Mouse (Mus musculus) Patski (cell line): ENCODE results near the gene Zmym3. TPM values are rescaled to one million over a fixed set of nuclear protein-coding genes. Genes with fewer than 3 reads are reported as not detected.
A peak's percentile ranks its signal among the peaks of the same experiment; 100 is the strongest.

Source experiments
- ATAC-seq: fragments of 100-300 bp; one replicate; pipeline ENCODE4 v1.8.0; 2021
- CTCF ChIA-PET: fragments of 350-600 bp; sonication (Branson Sonifier 250); formaldehyde crosslinking; loops from one replicate; lab custom pipeline; 2022; ENCODE audit warnings: inconsistent platforms; lab: Charles Lee
- POLR2A ChIA-PET: fragments of 350-600 bp; sonication (Branson Sonifier 250); formaldehyde crosslinking; loops from one replicate; lab custom pipeline; 2022; ENCODE audit warnings: antibody characterized with exemption, inconsistent platforms; lab: Charles Lee
- DNase-seq: peaks from one replicate; pipeline ENCODE4 v3.0.0-alpha.2; 2011; ENCODE audit warnings: low read depth, low spot score
- H3K27me3 ChIP-seq: fragments of 371-371 bp; one replicate; pipeline ENCODE4 v1.5.1; 2021
- CTCF ChIP-seq: fragments of 100-300 bp; IDR thresholded peaks from one replicate; pipeline ENCODE4 v1.5.1; 2021
- in situ Hi-C: fragments of 300-500 bp; cut with MboI; formaldehyde crosslinking; loops from 3 replicates; pipeline ENCODE4 v1.11.1; 2018; ENCODE audit warnings: low pct_unique_long_range_greater_than_20kb, mixed read lengths
- polyA plus RNA-seq: library from polyadenylated mRNA; unstranded; gene quantifications from one replicate; pipeline ENCODE4 v1.2.3, GENCODE M21; 2021

The Zmym3 gene
- polyA plus RNA-seq, result 60.5 TPM

DNA sequence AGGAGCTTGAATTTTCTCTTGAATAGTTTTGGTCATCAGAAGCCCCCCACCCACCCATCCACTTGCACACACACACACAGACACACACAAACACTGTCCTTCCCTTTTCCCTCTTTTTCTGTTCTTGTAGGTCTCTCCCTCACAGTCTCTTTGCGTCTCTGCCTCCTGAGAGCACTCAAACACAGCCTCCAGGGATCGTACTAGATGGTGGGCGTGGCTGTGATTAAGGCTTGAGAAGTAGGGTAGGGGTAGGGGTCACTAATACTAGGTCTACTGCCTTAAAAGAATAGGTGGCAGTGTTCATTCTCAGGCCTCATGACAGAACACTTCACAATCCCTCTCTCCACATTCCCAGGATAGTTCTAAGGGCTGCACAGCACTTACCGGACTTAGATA lies at the start of gene Zmym3:
TSS of gene Zmym3 (minus strand) at position 150 of the 396 bp plus-strand sequence.
- CTCF ChIA-PET, result no interaction called here
- POLR2A ChIA-PET, result interaction anchor here (0.6 kb wide), 1 partner anchor 13 kb away, joined by 4 read pairs; no protein-coding TSS in a partner anchor
- no peak for TF ChIP-seq CTCF
- in situ Hi-C loops, result no loop called here
- ATAC-seq (no peak), DNase-seq (no peak)
- no peaks in the 10 kb centered on the region for H3K27me3 ChIP-seq

DNA sequence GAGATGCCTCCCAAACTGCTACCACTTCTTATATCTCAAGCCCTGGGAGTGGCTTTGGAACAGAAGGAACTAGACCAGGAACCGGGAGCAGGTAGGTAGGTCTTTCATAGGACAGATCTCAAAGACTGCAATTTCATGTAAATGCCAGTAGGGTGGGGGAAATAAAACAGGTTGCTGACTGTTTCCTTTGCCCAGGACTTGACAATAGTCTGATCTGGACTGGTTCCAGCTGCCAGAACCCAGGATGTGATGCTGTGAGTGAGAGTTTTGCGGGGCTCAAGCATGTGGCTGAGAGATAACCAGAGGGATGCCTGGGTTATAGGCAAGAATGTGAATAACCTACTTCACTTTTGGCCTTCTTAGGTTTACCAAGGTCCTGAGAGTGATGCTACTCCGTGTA lies 30.9 kb upstream of the Zmym3 start:
- no peak for TF ChIP-seq CTCF
- ChIA-PET CTCF (interaction anchor here (1.1 kb wide), 1 partner anchor 19 kb away, joined by 4 read pairs; no protein-coding TSS in a partner anchor), POLR2A (no interaction called here)
- ATAC-seq (no peak), DNase-seq (no peak)
- in situ Hi-C loops, result no loop called here
- peaks cover 10% of the 10 kb centered on the region for H3K27me3 ChIP-seq

DNA sequence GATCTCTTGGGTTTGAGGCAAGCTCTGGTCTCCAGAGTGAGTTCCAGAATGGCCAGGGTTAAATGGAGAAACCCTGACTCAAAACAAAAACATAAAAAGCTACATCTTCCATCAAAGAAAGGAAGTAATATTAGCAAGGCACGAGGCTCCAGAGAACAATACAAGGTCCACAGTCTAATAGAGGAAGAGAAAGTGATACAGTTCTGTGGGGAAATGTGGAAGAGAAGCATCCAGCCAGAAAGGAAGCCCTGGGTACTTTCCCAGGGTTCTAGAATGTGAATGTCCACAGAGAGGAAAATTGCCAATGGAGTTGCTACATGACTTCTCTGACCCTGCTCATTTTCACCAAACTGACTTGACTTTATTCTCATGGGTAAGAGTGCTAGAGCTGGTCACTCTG lies 30.5 kb upstream of the Zmym3 start:
- in situ Hi-C loops, result no loop called here
- H3K27me3 ChIP-seq, result peaks cover 10% of the 10 kb centered on the region
- CTCF ChIA-PET, result no interaction called here
- no peak for DNase-seq
- POLR2A ChIA-PET, result no interaction called here
- no peak for TF ChIP-seq CTCF
- ATAC-seq, result no peak

DNA sequence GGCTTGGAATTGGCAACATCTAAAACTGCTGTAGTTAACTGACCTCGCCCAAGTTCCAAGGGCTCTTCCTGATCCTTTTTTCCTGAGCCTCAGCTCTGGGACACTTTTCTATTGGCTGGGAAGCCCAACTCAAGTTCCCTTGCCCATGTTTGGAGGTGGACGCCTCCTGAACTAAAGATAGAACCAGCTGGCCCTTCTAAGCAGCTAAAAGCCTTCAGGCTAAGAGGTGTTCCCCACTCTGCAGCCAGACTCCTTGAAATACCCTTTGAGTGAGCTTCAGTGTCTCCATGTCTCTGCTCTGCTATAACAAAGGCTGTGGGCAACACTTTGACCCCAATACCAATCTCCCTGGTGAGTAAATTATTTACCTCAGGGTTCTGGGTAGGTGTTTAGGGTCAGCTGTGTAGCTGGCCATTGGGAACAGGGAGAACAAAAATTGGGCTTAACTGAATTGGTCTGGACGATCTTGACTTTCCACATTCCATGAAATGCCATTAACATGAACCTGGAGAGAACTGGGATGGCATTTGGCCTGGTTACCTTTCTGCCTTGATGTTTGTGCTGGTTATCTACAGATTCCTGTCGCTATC lies 28.3 kb upstream of the Zmym3 start, which contains the start of gene Itgb1bp2:
TSS of gene Itgb1bp2 (plus strand) at position 203 of the 590 bp plus-strand sequence.
- DNase-seq, result no peak
- POLR2A ChIA-PET, result no interaction called here
- TF ChIP-seq CTCF, result no peak
- CTCF ChIA-PET, result no interaction called here
- in situ Hi-C loops, result no loop called here
- peaks cover 12% of the 10 kb centered on the region for H3K27me3 ChIP-seq
- ATAC-seq, result no peak

DNA sequence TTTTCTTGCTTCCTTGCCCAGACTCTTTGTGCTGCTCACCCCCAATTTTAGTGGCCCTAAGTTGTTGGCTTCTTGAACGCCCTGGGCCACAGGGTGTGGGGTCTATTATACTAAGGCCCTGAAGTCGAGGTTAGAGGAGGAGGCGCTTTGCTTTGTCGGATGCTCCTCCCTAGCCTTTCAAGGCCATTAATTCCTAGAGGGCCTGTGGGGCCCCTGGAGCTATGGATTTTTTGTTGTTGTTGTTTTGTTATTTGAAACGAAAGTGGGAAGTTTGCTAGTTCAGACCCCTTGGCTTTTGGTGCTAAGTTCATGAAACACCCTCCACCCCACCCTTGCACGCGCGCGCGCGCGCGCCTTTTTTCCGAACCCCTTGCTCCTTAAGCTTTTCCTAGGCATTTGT lies 9.3 kb upstream of the Zmym3 start:
- no peaks in the 10 kb centered on the region for H3K27me3 ChIP-seq
- TF ChIP-seq CTCF, result no peak
- in situ Hi-C loops, result no loop called here
- ATAC-seq, result peak; percentile 25
- POLR2A ChIA-PET, result interaction anchor here (1.0 kb wide), 1 partner anchor 11 kb away, joined by 4 read pairs; no protein-coding TSS in a partner anchor
- CTCF ChIA-PET, result no interaction called here
- no peak for DNase-seq

DNA sequence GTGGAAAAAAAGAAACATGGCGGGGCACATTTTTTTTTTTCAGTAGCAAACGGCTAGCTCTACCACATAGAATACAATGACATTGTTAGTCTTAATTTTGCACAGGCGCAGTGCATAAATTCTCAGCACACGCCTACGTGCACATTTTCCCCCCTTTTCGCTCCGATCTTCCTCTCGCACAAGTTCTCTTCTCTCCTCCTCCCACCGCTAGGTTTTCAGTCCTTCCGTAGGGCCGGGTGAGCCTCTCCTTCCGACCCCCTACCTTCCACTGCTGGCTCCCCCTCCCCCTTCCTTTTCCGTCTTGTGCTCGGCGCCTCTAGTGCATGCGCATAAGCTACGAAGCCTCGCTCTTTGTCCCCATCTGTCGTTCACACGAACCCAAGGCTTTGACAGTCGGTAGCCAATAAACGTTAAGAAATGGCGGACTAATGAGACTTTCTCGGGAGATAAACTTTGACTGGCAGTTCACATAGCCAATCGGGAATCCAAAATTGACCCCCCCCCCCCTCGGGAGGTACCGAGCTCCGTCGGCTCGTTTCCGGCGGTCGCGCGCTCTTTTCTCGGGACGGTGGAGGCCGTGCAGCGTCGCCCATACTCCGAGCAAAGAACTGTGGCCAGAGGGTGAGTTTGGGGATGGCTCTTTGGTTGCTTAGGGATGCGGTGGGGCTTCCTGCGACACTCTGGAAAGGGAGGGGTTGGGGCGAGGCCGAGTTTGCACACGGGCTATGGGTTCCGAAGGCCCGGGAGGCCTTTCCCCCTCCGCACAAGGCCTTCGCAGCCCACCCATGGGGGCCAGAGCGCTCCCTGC lies 8.7 kb upstream of the Zmym3 start, which contains the start of gene Nono:
TSS of gene Nono (plus strand) at position 177 of the 808 bp plus-strand sequence.
- DNase-seq (peak; percentile 85), ATAC-seq (peak; percentile 88)
- H3K27me3 ChIP-seq, result no peaks in the 10 kb centered on the region
- in situ Hi-C loops, result no loop called here
- TF ChIP-seq CTCF, result no peak
- CTCF ChIA-PET, result interaction anchor here (1.4 kb wide), 1 partner anchor 10 kb away, joined by 3 read pairs; no protein-coding TSS in a partner anchor
- POLR2A ChIA-PET, result interaction anchor here (1.0 kb wide), 3 partner anchors 10 to 16 kb away, joined by 3 to 4 read pairs (median 4); no protein-coding TSS in a partner anchor

DNA sequence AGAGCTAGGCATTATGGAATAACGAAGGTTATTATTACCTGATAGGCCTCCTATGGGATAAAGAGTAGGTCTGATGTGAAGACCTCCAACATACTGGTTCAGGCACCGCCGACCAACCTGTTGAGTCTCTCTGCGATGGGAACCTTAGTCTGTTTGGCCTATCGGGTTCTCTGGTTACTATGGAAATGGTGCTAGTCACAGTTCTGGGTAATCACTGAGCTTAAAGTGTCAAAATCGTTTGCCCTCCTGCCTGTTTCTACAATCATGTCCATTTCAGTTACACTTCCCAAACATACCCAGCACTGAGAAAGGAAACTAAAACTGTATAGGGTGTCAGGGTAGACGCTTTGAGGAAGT lies 8.1 kb upstream of the Zmym3 start:
- TF ChIP-seq CTCF, result no peak
- ATAC-seq, result no peak
- ChIA-PET POLR2A (interaction anchor here (1.0 kb wide), 2 partner anchors 10 to 16 kb away, joined by 3 to 4 read pairs; no protein-coding TSS in a partner anchor), CTCF (interaction anchor here (1.4 to 1.5 kb wide), 2 partner anchors 10 to 27 kb away, joined by 3 to 5 read pairs; no protein-coding TSS in a partner anchor)
- in situ Hi-C loops, result no loop called here
- no peaks in the 10 kb centered on the region for H3K27me3 ChIP-seq
- no peak for DNase-seq

DNA sequence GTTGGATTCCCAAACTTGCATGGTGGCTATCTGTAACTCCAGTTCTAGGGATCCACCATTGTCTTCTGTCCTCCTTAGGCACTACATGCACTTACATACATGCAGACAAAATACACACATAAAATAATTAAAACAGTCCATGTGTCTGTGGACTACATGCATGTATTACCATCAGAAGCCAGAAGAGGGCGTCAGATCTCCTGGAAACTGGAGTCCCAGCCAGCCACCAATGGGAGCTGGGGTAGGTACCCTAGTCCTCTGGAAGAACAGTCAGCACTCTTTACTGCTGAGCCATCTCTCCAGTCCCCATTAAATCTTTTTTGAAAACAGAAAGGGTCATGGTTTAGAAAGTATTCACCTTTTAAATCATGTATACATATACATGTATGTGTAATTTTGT lies 7.1 kb upstream of the Zmym3 start:
- in situ Hi-C loops, result no loop called here
- no peaks in the 10 kb centered on the region for H3K27me3 ChIP-seq
- TF ChIP-seq CTCF, result no peak
- ATAC-seq (no peak), DNase-seq (no peak)
- POLR2A ChIA-PET, result interaction anchor here (1.0 kb wide), 1 partner anchor 10 kb away, joined by 3 read pairs; no protein-coding TSS in a partner anchor
- CTCF ChIA-PET, result interaction anchor here (1.4 to 1.5 kb wide), 4 partner anchors 9 to 296 kb away, joined by 3 to 5 read pairs (median 4); no protein-coding TSS in a partner anchor

DNA sequence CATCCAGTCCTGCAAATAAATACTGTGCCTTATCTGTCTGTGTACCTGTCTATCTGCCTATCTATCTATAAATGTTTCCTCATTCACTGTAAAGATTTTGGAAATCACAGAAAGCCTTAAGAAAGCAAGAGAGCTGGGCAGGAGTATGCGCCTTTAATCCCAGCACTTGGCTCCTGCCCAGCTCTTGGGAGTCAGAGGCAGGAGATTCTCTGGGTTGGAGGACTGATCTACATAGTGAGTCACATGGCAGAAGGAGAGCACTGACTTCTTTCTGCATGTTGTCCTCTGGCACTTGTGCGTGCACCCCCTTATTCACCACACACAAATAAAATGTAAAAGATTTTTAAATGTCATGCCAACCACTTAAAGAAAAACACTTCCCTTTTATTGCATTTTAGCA lies 2.8 kb upstream of the Zmym3 start:
- H3K27me3 ChIP-seq, result no peaks in the 10 kb centered on the region
- no peak for ATAC-seq
- no peak for DNase-seq
- ChIA-PET CTCF (no interaction called here), POLR2A (no interaction called here)
- TF ChIP-seq CTCF, result no peak
- in situ Hi-C loops, result no loop called here
